Mouse (Mus musculus): ENCODE measurements around the gene 1700061G19Rik. TPM values are rescaled to one million over a fixed set of nuclear protein-coding genes. Genes with fewer than 3 reads are reported as not detected.
"Not testable (repeated sequence)": the region's sequence is repeated elsewhere in the genome, so short reads cannot be mapped to it uniquely, and the experiment has no call there.

The 1700061G19Rik gene
- polyA plus RNA-seq, 1 experiment from 2014 or later: 0.29 TPM

DNA sequence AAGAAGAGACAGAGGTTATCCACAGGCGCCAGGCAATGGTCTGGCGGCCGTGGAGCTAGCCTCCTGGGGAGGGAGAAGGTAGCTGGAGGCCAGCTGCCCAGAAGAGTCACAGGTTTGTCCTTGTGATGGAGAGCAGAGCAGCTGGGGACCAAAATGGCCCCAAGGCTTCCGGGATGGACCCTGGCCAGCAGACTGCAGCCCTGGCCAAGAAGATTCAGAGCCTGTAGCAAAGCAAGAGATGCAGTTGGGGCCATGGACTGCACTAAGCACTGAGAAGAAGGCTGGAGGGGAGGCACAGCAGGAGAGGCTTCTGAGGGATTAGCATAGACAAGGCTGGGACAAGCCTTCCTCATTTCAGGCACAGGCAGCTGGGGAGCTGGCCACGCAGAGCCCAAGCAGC lies 27.4 kb downstream of the 1700061G19Rik start:
- no peak overlapping the region for H3K4me3 ChIP-seq (ENCODE audit: low read length)
- H3K4me2 ChIP-seq (ENCODE audit: low read length): no peak overlapping the region
- ATAC-seq: no peak
- no peak overlapping the region for H3K27ac ChIP-seq (ENCODE audit: low read depth, low read length)
- H3K4me1 ChIP-seq (ENCODE audit: control insufficient read depth, insufficient read depth, low read depth, low read length): no peaks in the 10 kb centered on the region
- 76% methylated on average over 5 of the region's 5 CpGs for WGBS
- H3K9me3 ChIP-seq (ENCODE audit: control insufficient read depth, low read length): no peaks in the 10 kb centered on the region
- peaks cover 28% of the 10 kb centered on the region for H3K36me3 ChIP-seq (ENCODE audit: control insufficient read depth, insufficient read depth, low read length)
- no peaks in the 10 kb centered on the region for H3K27me3 ChIP-seq (replicated peaks; ENCODE audit: control insufficient read depth, insufficient read depth, low read length)
- H3K9ac ChIP-seq (ENCODE audit: low read depth, low read length): no peak overlapping the region

DNA sequence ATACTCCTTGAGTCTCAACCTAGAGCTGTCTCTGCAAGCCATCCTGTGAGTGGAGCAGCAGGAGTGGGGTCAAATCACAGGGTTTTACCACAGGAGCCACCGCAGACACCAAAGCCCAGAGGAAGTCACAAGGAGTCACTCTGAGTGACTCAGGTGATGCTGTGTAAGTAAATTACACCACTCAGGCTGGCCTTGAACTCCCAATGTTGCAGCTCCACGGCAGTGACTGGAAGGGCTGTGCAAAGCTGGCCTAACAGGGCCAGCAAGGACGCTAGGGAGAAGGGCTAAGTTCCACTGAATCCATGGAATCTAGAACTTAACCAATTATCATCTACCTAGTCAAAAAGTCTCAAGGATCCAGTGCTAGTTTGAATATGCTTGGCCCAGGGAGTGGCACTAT lies 30.9 kb downstream of the 1700061G19Rik start:
- Histone ChIP-seq H3K36me3 (ENCODE audit: control insufficient read depth, insufficient read depth, low read length) (peaks cover 17% of the 10 kb centered on the region; the same call in 1 of the 2 replicates), H3K9ac (ENCODE audit: low read depth, low read length) (no peak overlapping the region), H3K4me1 (ENCODE audit: control insufficient read depth, insufficient read depth, low read depth, low read length) (no peaks in the 10 kb centered on the region; the same call in 1 of the 2 replicates), H3K27me3 (replicated peaks; ENCODE audit: control insufficient read depth, insufficient read depth, low read length) (no peaks in the 10 kb centered on the region), H3K9me3 (ENCODE audit: control insufficient read depth, low read length) (no peaks in the 10 kb centered on the region), H3K27ac (ENCODE audit: low read depth, low read length) (no peak overlapping the region), H3K4me3 (ENCODE audit: low read length) (no peak overlapping the region), H3K4me2 (ENCODE audit: low read length) (no peak overlapping the region)
- 95% methylated on average over 3 of the region's 3 CpGs for WGBS
- no peak for ATAC-seq

GRCm38 (mm10) chr17:56907096-56907495 lies 31.8 kb downstream of the 1700061G19Rik start:
- Histone ChIP-seq H3K27me3 (replicated peaks; ENCODE audit: control insufficient read depth, insufficient read depth, low read length) (no peaks in the 10 kb centered on the region), H3K9ac (ENCODE audit: low read depth, low read length) (no peak overlapping the region), H3K4me2 (ENCODE audit: low read length) (no peak overlapping the region), H3K4me3 (ENCODE audit: low read length) (no peak overlapping the region), H3K27ac (ENCODE audit: low read depth, low read length) (no peak overlapping the region), H3K4me1 (ENCODE audit: control insufficient read depth, insufficient read depth, low read depth, low read length) (no peaks in the 10 kb centered on the region; the same call in 1 of the 2 replicates), H3K9me3 (ENCODE audit: control insufficient read depth, low read length) (no peaks in the 10 kb centered on the region), H3K36me3 (ENCODE audit: control insufficient read depth, insufficient read depth, low read length) (peaks cover 15% of the 10 kb centered on the region; the same call in 1 of the 2 replicates)
- no peak for ATAC-seq
- 94% methylated on average over 5 of the region's 5 CpGs for WGBS

DNA sequence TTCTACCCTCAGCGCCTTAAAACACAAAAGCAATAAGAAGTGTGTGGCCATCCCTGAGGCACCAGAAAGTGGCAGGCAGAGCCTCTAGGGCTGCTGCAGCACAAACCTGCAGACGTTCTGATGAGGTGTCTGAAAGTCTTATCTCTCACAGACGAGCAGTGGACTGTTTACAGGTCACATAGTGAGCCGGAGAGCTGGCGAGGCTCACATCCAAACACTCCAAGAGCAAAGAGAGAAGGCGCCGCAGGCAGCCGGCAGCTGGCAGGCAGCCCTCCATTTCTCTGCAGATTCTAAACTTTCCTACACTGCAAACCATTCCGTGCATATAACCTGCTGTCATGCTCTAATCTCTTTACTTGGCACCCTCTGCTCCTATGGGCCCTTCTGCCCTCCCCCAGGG lies 32.6 kb downstream of the 1700061G19Rik start:
- Histone ChIP-seq H3K4me1 (ENCODE audit: control insufficient read depth, insufficient read depth, low read depth, low read length) (no peaks in the 10 kb centered on the region; the same call in 1 of the 2 replicates), H3K4me2 (ENCODE audit: low read length) (no peak overlapping the region), H3K36me3 (ENCODE audit: control insufficient read depth, insufficient read depth, low read length) (peaks cover 12% of the 10 kb centered on the region; the same call in 1 of the 2 replicates), H3K9ac (ENCODE audit: low read depth, low read length) (no peak overlapping the region), H3K9me3 (ENCODE audit: control insufficient read depth, low read length) (no peaks in the 10 kb centered on the region), H3K4me3 (ENCODE audit: low read length) (no peak overlapping the region), H3K27ac (ENCODE audit: low read depth, low read length) (no peak overlapping the region; the same call in 1 of the 2 replicates), H3K27me3 (replicated peaks; ENCODE audit: control insufficient read depth, insufficient read depth, low read length) (no peaks in the 10 kb centered on the region)
- 75% methylated on average over 9 of the region's 9 CpGs for WGBS
- ATAC-seq: no peak

DNA sequence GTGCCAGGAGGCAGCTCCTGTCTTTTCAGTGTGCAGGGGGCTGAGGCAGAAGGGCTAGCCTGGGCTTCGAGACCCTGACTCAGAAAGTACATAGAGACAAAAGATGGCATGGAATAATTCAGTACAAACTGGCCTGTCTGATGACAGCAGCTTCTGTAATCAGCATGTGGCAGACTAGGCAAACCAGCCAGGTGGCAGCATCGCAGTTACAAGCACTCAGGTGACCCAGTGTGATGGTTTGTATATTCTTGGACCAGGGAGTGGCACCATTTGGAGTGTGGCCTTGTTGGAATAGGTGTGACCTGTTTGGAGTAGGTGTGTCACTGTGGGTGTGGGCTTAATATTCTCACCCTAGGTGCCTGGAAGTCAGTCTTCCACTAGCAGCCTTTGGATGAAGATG lies 34.5 kb downstream of the 1700061G19Rik start:
- H3K9ac ChIP-seq (ENCODE audit: low read depth, low read length): not testable (repeated sequence)

DNA sequence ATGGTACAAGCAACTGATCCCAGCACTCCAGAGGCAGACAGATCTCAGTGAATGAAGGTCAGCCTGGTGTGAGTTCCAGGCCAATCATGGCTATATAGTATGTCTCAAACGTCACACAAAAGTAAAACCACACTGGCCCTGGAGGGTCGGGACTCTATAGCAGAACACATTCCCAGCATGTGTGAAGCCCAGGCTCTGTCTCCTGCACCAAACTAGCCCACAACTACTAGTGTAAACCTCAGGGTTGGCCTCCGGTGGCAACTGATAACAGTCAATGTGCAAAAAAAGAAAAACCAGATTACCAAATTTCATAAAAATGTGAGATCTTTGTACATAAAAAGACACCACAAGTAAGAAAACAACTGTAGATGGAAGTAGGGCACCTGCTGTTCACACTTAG lies 37.7 kb downstream of the 1700061G19Rik start:
- Histone ChIP-seq H3K36me3 (ENCODE audit: control insufficient read depth, insufficient read depth, low read length) (peaks cover 7% of the 10 kb centered on the region), H3K27me3 (replicated peaks; ENCODE audit: control insufficient read depth, insufficient read depth, low read length) (no peaks in the 10 kb centered on the region), H3K4me3 (ENCODE audit: low read length) (no peak overlapping the region), H3K9ac (ENCODE audit: low read depth, low read length) (no peak overlapping the region), H3K4me1 (ENCODE audit: control insufficient read depth, insufficient read depth, low read depth, low read length) (no peaks in the 10 kb centered on the region; the same call in 1 of the 2 replicates), H3K4me2 (ENCODE audit: low read length) (no peak overlapping the region), H3K27ac (ENCODE audit: low read depth, low read length) (no peak overlapping the region), H3K9me3 (ENCODE audit: control insufficient read depth, low read length) (no peaks in the 10 kb centered on the region)
- 96% methylated on average over 3 of the region's 3 CpGs for WGBS
- ATAC-seq: no peak

More for the DNA sequence above, 34.5 kb downstream of the 1700061G19Rik start:
- not testable (repeated sequence) for ATAC-seq; H3K9me3 ChIP-seq (ENCODE audit: control insufficient read depth, low read length); H3K4me1 ChIP-seq (ENCODE audit: control insufficient read depth, insufficient read depth, low read depth, low read length); H3K36me3 ChIP-seq (ENCODE audit: control insufficient read depth, insufficient read depth, low read length); H3K27me3 ChIP-seq (replicated peaks; ENCODE audit: control insufficient read depth, insufficient read depth, low read length); H3K4me2 ChIP-seq (ENCODE audit: low read length); H3K27ac ChIP-seq (ENCODE audit: low read depth, low read length); H3K4me3 ChIP-seq (ENCODE audit: low read length)
- 86% methylated on average over 2 of the region's 2 CpGs for WGBS

GRCm38 (mm10) chr17:56913444-56913843 lies 38.2 kb downstream of the 1700061G19Rik start:
- Histone ChIP-seq H3K27ac (ENCODE audit: low read depth, low read length) (no peak overlapping the region), H3K9ac (ENCODE audit: low read depth, low read length) (no peak overlapping the region), H3K4me3 (ENCODE audit: low read length) (no peak overlapping the region), H3K4me2 (ENCODE audit: low read length) (no peak overlapping the region), H3K27me3 (replicated peaks; ENCODE audit: control insufficient read depth, insufficient read depth, low read length) (no peaks in the 10 kb centered on the region), H3K9me3 (ENCODE audit: control insufficient read depth, low read length) (no peaks in the 10 kb centered on the region), H3K4me1 (ENCODE audit: control insufficient read depth, insufficient read depth, low read depth, low read length) (no peaks in the 10 kb centered on the region), H3K36me3 (ENCODE audit: control insufficient read depth, insufficient read depth, low read length) (peaks cover 7% of the 10 kb centered on the region)
- no peak for ATAC-seq

DNA sequence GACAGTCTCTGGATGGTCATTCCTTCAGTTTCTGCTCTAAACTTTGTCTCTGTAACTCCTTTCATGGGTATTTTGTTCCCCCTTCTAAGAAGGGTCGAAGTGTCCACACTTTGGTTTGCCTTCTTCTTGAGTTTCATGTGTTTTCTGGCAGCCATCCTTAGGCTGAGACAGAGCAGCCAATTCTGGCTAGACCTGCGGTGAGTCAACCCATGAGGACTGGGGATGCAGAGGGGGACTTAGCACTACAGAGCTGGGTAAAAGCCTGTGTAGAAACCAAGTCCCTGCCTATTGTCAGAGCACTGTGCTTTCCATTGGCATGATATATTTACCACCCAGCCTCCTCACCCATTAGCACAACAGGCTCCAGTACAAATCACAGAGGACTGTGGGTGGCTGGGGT lies 41.9 kb downstream of the 1700061G19Rik start:
- Histone ChIP-seq H3K27me3 (replicated peaks; ENCODE audit: control insufficient read depth, insufficient read depth, low read length) (no peaks in the 10 kb centered on the region), H3K4me3 (ENCODE audit: low read length) (no peak overlapping the region), H3K9ac (ENCODE audit: low read depth, low read length) (no peak overlapping the region), H3K36me3 (ENCODE audit: control insufficient read depth, insufficient read depth, low read length) (peaks cover 12% of the 10 kb centered on the region), H3K9me3 (ENCODE audit: control insufficient read depth, low read length) (no peaks in the 10 kb centered on the region), H3K4me2 (ENCODE audit: low read length) (no peak overlapping the region), H3K4me1 (ENCODE audit: control insufficient read depth, insufficient read depth, low read depth, low read length) (no peaks in the 10 kb centered on the region), H3K27ac (ENCODE audit: low read depth, low read length) (no peak overlapping the region)
- no peak for ATAC-seq
- WGBS: 95% methylated on average over 2 of the region's 2 CpGs

- Histone ChIP-seq H3K27ac (ENCODE audit: low read depth, low read length) (no peak overlapping the region), H3K36me3 (ENCODE audit: control insufficient read depth, insufficient read depth, low read length) (peaks cover 13% of the 10 kb centered on the region; the same call in 1 of the 2 replicates), H3K4me3 (ENCODE audit: low read length) (no peak overlapping the region), H3K9me3 (ENCODE audit: control insufficient read depth, low read length) (no peaks in the 10 kb centered on the region), H3K9ac (ENCODE audit: low read depth, low read length) (no peak overlapping the region), H3K27me3 (replicated peaks; ENCODE audit: control insufficient read depth, insufficient read depth, low read length) (no peaks in the 10 kb centered on the region), H3K4me1 (ENCODE audit: control insufficient read depth, insufficient read depth, low read depth, low read length) (no peaks in the 10 kb centered on the region), H3K4me2 (ENCODE audit: low read length) (no peak overlapping the region)
- WGBS: 80% methylated on average over 3 of the region's 3 CpGs
- ATAC-seq: no peak
Measured at GRCm38 (mm10) chr17:56919725-56920124, 44.4 kb downstream of the 1700061G19Rik start.

- no peak overlapping the region for H3K27ac ChIP-seq (ENCODE audit: low read depth, low read length)
- H3K4me3 ChIP-seq (ENCODE audit: low read length): no peak overlapping the region
- no peaks in the 10 kb centered on the region for H3K9me3 ChIP-seq (ENCODE audit: control insufficient read depth, low read length)
- H3K9ac ChIP-seq (ENCODE audit: low read depth, low read length): no peak overlapping the region
- H3K4me1 ChIP-seq (ENCODE audit: control insufficient read depth, insufficient read depth, low read depth, low read length): no peaks in the 10 kb centered on the region
- no peak for ATAC-seq
- H3K4me2 ChIP-seq (ENCODE audit: low read length): no peak overlapping the region
- peaks cover 6% of the 10 kb centered on the region; the same call in 1 of the 2 replicates for H3K36me3 ChIP-seq (ENCODE audit: control insufficient read depth, insufficient read depth, low read length)
- no peaks in the 10 kb centered on the region for H3K27me3 ChIP-seq (replicated peaks; ENCODE audit: control insufficient read depth, insufficient read depth, low read length)
- 94% methylated on average over 2 of the region's 2 CpGs for WGBS
Measured at GRCm38 (mm10) chr17:56925998-56926397, 50.7 kb downstream of the 1700061G19Rik start.

Data from hindbrain, embryonic 16.5 days (tissue).